Mouse (Mus musculus) spleen, adult 2 months (tissue): ENCODE results near the gene Ccdc185. TPM values are rescaled to one million over a fixed set of nuclear protein-coding genes. Genes with fewer than 3 reads are reported as not detected.

Experiments
- DNase-seq, 2 experiments: peaks; one replicate each; pipeline versions ENCODE4 v3.0.0 to v3.0.0-alpha.2; 2012 to 2021; ENCODE audit warnings: low spot score in 2 of 2, low read depth in 1 of 2
- H3K27ac ChIP-seq: fragments of 200-500 bp; 2 replicates; pipeline ENCODE4 v1.5.1; 2012; ENCODE audit warnings: low read length, inconsistent platforms; ENCODE audit not compliant: insufficient read depth
- H3K27me3 ChIP-seq: fragments of 200-500 bp; 2 replicates; pipeline ENCODE4 v1.6.1; 2012; ENCODE audit warnings: mild to moderate bottlenecking, moderate library complexity, low read length, inconsistent platforms; ENCODE audit not compliant: control insufficient read depth, insufficient read depth
- H3K36me3 ChIP-seq: fragments of 200-500 bp; 2 replicates; pipeline ENCODE4 v1.6.1; 2012; ENCODE audit warnings: mild to moderate bottlenecking, low read length, inconsistent platforms; ENCODE audit not compliant: control insufficient read depth, insufficient read depth
- H3K4me1 ChIP-seq: fragments of 200-500 bp; 2 replicates; pipeline ENCODE4 v1.6.1; 2011; ENCODE audit warnings: inconsistent platforms; ENCODE audit not compliant: control insufficient read depth, insufficient read depth, insufficient read length
- H3K4me3 ChIP-seq: fragments of 200-500 bp; 2 replicates; pipeline ENCODE4 v1.5.1; 2011; ENCODE audit warnings: mild to moderate bottlenecking, inconsistent platforms; ENCODE audit not compliant: insufficient read depth, insufficient read length; ENCODE audit errors: extremely low read depth
- CTCF ChIP-seq: fragments of 200-500 bp; IDR thresholded peaks from 2 replicates; pipeline ENCODE4 v1.5.1; 2011; ENCODE audit warnings: mild to moderate bottlenecking, inconsistent platforms; ENCODE audit not compliant: insufficient read depth, insufficient read length, insufficient replicate concordance; ENCODE audit errors: extremely low read depth
- POLR2A ChIP-seq: fragments of 200-500 bp; IDR thresholded peaks from 2 replicates; pipeline ENCODE4 v1.6.1; 2011; ENCODE audit warnings: low read depth, low read length, inconsistent platforms
- WGBS: fragments of 180-500 bp; shearing (Covaris S2); methylation state at CpG from one replicate; pipeline ENCODE4 v1.1.7; 2018; 5-methylcytosine and 5-hydroxymethylcytosine counted together
- polyA plus RNA-seq: library from polyadenylated mRNA; depleted of rRNA; stranded (reverse); fragments of >200 nt; gene quantifications from 2 replicates; pipeline ENCODE4 v1.2.3, GENCODE M21; 2012

Gene Ccdc185
- polyA plus RNA-seq, 1 experiment: not detected

DNA sequence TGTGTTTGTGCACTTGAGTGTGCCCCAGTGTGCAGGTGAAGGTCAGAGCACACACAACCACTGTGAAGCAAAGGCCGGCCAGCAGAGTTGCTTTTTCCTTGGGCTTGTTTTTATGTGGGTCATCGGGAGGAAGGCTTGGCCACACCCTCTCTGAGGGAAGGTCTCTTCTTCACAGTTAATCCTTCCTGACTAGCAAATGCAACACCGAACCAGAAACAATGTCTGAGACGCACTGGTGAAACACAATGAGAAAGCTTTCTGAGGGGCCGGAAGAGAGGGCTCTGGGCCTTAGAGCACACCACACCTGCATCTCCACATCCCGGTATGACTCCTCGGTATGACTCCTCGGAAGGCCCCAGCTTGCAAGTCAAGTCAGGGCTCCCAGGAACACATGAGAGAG is 2.3 kb upstream of the Ccdc185 start:
- Histone ChIP-seq H3K4me1 (no peaks in the 10 kb centered on the region), H3K27ac (no peak overlapping the region), H3K36me3 (no peaks in the 10 kb centered on the region), H3K4me3 (no peak overlapping the region), H3K27me3 (no peaks in the 10 kb centered on the region)
- no peak for DNase-seq
- WGBS: 88% methylated on average over 8 of the region's 8 CpGs
- no peak for TF ChIP-seq CTCF

DNA sequence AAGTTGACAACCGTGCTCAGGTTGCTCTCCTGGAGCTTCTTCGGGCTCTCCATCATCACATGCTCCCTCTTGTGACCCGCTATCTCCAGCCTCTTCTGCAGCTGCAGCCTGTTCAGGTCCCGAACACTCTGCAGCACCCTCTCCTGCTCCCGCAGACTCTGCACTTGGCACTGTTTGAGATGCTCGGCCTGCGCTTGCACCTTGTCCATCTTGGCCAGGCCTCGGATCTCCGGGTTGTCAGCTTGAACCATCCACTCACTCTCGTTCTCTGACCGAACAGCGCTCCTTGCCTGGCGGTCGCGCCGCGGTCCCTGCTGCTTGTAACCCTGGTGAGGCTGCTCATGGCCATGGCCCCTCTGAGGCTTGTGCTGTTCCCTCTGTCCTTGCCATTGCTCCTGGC is 1.1 kb downstream of the Ccdc185 start:
- no peak for DNase-seq
- no peak overlapping the region for H3K27ac ChIP-seq
- H3K4me3 ChIP-seq: no peak overlapping the region
- no peaks in the 10 kb centered on the region for H3K36me3 ChIP-seq
- no peaks in the 10 kb centered on the region for H3K4me1 ChIP-seq
- no peaks in the 10 kb centered on the region for H3K27me3 ChIP-seq
- WGBS: 88% methylated on average over 17 of the region's 17 CpGs
- TF ChIP-seq POLR2A: no peak
- TF ChIP-seq CTCF: no peak

DNA sequence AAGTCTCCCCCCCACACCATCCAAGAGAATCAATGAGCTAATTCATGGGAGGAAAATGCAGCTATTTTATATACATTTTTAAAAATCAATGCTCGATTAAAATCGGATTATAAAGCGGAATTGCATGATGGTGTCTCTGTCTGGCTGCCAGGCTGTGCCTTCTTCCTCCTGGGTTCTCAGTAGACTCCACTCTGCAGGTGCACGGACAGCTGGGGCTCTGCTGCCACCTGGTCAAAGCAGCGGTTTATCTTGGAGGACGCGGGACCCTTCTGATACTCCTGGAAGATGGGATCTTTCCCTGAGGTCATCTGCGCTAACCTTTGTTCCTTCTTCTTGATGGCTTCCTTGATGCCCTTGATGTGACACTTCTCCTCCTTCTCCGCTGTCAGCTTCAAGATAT is 1.9 kb downstream of the Ccdc185 start:
- TF ChIP-seq CTCF (no peak), POLR2A (no peak)
- Histone ChIP-seq H3K4me1 (no peaks in the 10 kb centered on the region), H3K4me3 (no peak overlapping the region), H3K27ac (no peak overlapping the region), H3K27me3 (no peaks in the 10 kb centered on the region), H3K36me3 (no peaks in the 10 kb centered on the region)
- whole genome bisulfite sequencing: 91% methylated on average over 9 of the region's 9 CpGs
- no peak for DNase-seq

DNA sequence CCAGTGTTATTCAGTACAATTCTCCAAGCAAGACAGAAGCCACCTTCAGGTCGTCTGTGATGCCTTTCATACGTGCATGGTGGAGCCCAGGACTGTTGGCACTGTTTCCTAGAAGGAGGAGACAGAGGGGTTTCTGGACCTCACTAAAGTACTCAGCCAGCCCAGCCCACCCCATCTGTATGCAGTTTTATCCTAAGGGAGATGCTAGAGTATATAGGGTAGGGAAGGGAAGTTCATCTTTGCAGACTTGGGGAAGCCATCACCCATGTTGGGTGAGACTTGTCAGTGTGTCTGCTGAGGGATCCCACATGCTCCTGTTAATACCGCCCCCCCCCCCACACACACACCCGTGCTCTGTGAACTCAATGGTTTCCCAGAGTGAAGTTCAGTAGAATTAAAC is 13.1 kb downstream of the Ccdc185 start:
- no peaks in the 10 kb centered on the region for H3K4me1 ChIP-seq
- 72% methylated on average over 4 of the region's 4 CpGs for WGBS
- no peak overlapping the region for H3K27ac ChIP-seq
- H3K4me3 ChIP-seq: no peak overlapping the region
- no peaks in the 10 kb centered on the region for H3K27me3 ChIP-seq
- H3K36me3 ChIP-seq: no peaks in the 10 kb centered on the region
- no peak for DNase-seq
- TF ChIP-seq POLR2A (no peak), CTCF (no peak)

DNA sequence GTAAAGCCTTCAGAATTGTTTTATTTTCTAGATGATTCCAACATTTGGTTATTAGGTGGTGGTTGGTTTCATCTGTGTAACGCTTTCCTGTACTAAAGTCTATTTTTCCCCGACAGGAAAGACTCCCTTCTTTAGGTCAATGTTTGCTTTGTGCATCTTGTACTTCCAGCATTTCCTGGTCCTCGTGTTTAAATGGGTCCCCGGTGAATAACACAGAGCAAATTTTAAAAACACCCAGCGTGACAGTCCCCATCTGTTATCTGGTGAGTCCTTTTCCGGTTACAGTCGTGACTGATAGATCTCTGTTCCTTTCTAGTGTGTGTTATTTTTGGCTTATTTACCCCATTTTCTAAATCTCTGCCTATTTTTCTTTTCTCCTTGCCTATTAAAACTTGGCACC is 16.3 kb downstream of the Ccdc185 start:
- Histone ChIP-seq H3K27ac (no peak overlapping the region), H3K4me1 (no peaks in the 10 kb centered on the region), H3K4me3 (no peak overlapping the region), H3K27me3 (no peaks in the 10 kb centered on the region), H3K36me3 (no peaks in the 10 kb centered on the region)
- no peak for DNase-seq
- 11% methylated on average over 7 of the region's 7 CpGs for WGBS
- TF ChIP-seq POLR2A: no peak
- no peak for TF ChIP-seq CTCF

DNA sequence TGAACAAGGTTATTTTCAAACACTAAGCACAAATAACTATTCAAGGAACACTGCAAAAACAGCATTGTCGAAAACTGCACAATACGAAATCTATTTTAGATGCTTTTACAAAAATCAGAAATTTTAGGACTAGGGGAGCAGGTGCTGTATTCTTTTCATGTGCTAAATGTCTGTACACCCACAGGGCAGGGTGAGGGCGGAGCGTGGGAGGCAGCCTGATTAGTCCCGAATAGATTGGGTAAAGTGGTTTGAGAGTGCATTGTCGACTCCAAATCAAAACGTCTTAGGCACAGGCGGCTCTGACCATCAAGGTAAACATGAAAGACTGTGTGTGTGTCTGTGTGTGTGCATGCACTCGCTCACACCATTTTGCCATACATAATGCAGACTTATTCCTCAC is 20.0 kb downstream of the Ccdc185 start:
- TF ChIP-seq CTCF (no peak), POLR2A (no peak)
- no peaks in the 10 kb centered on the region for H3K36me3 ChIP-seq
- no peaks in the 10 kb centered on the region for H3K4me1 ChIP-seq
- no peak overlapping the region for H3K27ac ChIP-seq
- H3K4me3 ChIP-seq: no peak overlapping the region
- H3K27me3 ChIP-seq: no peaks in the 10 kb centered on the region
- no peak for DNase-seq
- WGBS: 91% methylated on average over 9 of the region's 9 CpGs

DNA sequence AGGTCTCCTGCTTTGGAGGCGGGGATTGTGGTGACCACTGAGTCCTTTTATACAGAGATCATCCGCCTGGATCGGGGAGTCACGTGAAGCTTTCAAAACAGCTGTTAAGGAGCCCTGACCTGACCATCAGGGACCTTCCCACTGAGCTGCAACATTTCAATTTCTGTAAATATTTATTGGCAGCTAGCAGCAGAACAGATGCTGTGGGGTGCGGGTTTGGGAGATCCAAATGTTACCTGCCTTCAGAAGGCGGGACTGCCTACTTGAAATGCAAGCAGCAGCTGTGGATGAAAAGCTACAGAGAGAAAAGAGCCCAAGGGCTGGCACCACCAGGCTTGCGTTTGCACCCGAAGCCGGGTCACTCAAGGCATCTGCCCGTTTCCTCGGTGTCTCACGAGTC is 21.4 kb downstream of the Ccdc185 start:
- no peaks in the 10 kb centered on the region for H3K36me3 ChIP-seq
- no peak overlapping the region for H3K27ac ChIP-seq
- no peak overlapping the region for H3K4me3 ChIP-seq
- H3K27me3 ChIP-seq: no peaks in the 10 kb centered on the region
- 89% methylated on average over 12 of the region's 12 CpGs for WGBS
- TF ChIP-seq POLR2A (no peak), CTCF (no peak)
- H3K4me1 ChIP-seq: no peaks in the 10 kb centered on the region
- DNase-seq: no peak
